Mouse (Mus musculus): ENCODE data around the gene Bcl2l15. TPM values are rescaled to one million over a fixed set of nuclear protein-coding genes. Genes with fewer than 3 reads are reported as not detected.
"Not testable (repeated sequence)": the region's sequence is repeated elsewhere in the genome, so short reads cannot be mapped to it uniquely, and the experiment has no call there.

Bcl2l15 gene
- total RNA-seq, 2 experiments from 2014 or later, result 0.22 to 0.76 TPM

DNA sequence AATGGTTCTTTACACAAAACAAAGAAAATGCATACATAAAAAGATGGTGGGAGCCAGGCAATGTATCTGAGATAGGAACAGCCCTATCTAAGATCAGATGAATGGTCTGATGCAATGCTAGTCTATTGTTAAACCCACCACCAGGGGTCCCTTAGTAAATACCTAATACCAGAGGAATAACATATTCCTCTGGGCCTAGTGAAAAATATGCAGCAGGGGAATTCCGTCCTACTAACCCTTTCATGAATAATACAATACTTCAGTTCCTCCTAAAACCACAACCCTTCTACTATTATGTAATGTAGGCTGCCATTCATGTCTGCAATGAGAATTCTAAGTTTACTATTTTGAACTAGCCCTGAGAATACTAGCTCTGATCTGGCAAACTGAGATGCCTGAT, 1.7 kb upstream of the Bcl2l15 start:
- ATAC-seq (ENCODE audit: poor library complexity, severe bottlenecking), result peak; percentile 28; the same call in 1 of the 2 replicates

DNA sequence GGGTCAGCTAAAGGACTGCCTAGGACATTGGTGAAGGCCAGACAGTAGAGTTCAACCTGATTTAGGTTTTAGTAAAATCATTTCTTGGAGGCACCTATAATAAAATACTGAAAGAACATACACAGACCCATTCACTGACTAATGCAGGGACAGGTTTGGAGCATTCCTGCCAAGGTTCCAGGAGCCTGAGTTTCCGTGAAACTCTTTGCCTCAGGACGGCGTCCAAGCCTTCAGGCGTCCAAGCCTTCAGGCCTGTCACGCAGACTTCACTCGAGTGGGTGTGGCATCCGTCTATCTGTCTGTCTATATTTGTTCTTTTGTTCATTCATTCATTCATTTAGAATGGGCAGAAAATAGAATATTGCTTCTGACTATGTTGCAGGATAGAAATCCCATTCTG, 1.3 kb upstream of the Bcl2l15 start:
- ATAC-seq (ENCODE audit: poor library complexity, severe bottlenecking), result no peak

DNA sequence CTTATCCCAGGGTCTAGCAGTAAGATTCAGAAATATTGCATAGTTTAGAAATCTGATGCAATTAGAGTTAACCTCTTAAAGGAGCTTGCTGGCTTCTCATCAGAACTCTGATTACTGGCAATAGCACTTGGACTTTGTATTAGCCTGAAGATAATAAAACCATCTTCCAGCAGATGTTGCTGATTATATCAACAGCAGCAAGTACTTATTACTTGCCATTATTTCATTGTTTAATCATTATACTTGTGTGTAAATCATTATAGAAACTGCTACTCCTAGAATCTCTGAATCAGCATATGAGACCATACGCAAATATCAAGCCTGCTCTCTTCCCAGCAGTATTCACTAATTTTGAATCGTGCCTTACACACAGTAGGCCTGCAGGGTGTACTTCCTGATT, 1.6 kb downstream of the Bcl2l15 start:
- no peak for ATAC-seq (ENCODE audit: poor library complexity, severe bottlenecking)

DNA sequence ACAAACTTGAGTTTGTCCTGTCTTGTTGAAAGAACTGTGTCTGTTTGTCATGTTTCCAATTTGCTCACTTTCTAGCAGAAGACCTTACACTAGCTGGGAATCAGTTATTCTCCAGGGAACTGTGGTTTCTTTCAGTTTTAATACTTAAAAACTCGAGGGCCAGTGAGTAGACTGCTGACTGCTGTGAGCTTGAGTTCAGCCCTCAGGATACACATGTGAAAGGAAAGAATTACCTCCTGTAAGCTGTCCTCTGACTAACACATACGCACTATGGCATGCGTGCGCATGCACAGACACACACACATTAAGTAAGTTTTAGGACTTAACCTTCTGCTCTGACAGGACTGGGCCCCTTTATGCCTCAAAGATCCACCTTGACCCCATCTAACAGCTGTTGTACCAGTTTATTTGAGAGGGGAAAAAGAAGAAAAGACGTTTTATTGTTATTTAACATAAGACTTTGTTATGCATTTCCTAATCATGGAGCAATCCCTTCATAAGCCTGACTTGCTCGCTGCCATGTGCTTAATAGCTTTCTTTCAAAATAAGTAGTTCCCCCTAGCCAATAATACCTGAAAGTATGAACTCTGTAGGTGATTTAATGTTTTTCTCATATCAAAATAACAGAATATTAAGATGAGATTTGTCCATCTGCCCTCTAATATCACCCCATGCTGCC, 3.0 kb downstream of the Bcl2l15 start:
- no peak for ATAC-seq (ENCODE audit: poor library complexity, severe bottlenecking)

DNA sequence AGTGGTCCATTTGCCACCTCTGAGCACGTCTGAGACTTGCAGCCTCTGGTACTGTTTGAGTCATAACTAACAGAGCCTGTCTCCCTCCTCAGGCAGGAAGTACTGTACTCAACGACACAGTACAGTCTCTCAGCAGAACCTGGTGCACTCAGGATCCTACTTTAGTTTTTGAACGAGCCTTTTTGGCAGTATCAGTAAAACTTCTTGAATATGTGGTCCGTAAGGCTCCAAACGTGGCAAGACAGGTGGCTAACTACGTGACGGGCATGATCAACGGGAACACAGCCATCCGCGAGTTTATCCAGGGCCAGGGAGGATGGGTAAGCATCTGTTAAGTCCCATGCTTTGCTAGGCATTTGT, 3.5 kb downstream of the Bcl2l15 start:
- 0 out of 2 replicates have a peak, but pooled peaks have one; percentile 45 for ATAC-seq (ENCODE audit: poor library complexity, severe bottlenecking)

DNA sequence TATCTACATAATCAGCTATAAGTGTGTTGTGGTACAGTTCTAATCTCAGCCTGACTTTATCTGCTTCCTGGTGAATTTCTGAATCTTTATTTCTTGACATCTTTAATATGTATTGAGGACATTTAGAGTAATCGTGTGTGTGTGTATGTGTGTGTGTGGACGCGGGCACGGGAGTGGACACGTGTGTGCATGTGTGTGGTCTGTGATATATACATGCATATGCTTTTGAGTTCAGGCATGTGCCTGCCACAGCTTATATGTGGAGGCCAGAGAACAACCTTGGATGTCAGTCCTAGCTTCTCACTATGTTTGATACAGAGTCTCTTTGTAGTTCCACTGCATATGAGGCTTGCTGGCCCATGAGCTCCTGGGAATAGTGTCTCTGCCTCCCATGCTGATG, 4.1 kb downstream of the Bcl2l15 start:
- no peak for ATAC-seq (ENCODE audit: poor library complexity, severe bottlenecking)

DNA sequence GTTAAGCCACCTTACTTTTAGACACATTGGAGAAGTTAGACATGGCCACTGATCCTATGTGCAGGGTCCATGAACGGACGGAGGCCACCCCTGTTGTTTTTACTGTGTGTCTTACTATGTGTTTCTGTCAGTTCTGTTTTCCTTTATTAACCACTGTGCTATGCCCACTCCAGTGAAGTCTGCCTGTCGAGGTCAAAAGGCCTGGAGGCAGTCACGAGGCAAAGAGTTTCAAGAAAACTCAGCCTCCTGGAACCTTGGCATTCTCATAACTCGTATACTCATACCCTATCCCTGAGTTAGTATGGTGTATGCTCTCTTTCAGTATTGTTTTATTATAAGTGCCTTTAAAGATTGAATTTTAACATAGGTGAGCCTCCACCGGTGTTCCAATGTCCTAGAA, 7.3 kb downstream of the Bcl2l15 start:
- ATAC-seq (ENCODE audit: poor library complexity, severe bottlenecking), result no peak

DNA sequence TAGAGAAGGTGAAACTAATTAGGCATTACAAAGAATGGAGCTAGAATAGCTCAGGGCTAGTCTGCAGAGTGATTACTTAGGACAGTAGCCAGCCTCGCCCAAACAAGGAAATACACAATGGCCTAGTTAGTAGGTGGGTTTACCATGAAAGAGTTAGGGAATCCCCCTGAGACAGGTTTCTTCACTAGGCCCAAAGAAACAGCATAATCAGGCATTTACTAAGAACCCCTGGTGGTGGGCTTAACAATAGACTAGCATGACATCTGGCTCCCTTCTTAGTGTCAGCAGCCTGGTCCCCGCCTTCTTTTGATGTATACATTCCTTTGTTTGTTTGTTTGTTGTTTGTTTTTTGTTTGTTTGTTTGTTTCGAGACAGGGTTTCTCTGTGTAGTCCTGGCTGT, 7.8 kb downstream of the Bcl2l15 start:
- not testable (repeated sequence) for ATAC-seq (ENCODE audit: poor library complexity, severe bottlenecking)

DNA sequence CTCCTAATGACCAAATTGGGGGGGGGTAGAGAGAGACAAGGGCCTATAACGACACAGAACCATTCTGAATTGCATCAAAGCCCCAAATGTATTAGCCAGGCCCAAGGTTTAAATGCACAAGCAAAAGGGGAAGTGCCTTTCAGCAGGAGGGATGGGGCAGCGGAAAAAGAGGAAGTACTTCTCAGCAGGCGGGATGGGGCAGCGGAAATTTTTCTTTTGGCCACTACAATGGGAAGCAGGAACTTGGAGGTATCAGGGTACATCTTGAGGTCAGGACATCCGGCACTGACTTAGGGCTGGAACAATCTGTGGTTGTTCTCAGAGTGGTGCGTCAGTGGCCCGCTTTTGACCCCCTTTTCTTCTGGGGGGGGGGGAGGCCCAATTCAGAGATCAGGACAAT, 8.5 kb downstream of the Bcl2l15 start:
- ATAC-seq (ENCODE audit: poor library complexity, severe bottlenecking), result not testable (repeated sequence)

DNA sequence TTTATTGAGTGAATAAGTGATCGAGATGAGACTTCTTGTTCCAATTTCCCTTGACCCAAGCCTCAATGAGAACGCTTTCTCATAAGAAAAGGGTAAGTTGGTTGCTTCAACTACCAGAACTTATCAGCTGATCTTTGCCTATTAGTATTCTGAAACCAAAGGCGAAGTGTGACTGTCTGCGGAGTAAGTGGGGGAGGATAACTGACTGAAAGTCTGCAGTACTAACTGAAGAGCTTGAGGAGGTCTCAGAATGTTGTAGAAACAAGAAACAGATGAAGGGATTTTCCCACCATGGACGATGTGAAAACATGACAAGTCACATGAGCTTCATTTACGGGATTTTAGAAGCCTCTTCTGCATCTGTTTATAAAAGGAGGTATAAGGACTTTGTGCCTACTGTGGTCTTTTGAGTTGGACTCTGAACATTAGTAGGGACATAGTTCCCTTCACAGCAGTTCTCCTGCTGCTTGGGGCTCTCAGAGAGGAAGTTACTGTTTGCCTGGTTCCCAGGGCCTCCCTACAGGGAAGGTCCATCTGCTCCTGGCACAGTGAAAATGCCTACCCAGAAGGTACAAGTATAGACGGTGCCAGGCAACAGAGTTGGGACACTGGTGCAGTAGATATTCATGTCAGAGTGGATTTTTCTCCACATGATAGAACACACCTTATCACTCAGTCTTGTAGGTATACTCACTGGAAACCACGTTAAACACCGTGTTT, 18.4 kb downstream of the Bcl2l15 start:
- ATAC-seq (ENCODE audit: poor library complexity, severe bottlenecking), result no peak

DNA sequence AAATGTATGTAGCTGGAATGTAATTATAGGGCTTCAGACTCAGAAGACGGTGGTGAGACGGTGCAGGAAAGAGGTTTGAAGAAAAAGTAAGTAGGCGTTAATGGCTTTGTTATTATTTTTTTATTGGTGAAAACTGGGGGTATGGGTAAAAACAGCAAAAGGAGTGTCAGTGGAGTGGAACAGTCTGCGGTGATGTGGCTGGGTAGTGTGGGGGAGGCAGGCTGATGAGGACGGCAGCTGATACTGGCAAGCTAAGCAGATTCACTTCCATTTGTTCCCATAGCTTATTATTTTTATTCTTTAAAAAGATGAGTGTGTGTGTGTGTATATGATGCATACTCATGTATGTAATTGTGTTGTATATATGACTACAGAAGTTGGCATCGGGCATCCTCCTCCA, 19.1 kb downstream of the Bcl2l15 start:
- no peak for ATAC-seq (ENCODE audit: poor library complexity, severe bottlenecking)

DNA sequence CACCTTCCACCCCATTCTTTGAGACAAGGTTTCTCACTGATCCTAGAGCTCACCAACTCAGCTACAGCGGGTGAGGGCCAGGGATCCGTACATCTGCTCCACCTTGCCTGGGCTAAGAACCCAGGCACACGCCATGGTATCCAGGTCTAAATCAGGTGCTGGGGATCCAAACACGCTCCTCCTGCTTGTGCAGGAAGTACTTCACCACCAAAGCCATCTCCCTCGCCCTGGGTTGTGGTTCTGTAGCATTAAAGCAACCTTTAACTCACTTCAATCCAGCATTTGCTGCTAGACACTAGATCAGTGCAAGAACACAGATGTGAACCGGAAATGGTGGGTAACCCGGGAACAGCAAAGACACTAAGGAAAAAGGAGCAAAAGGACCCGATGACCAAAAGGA, 19.5 kb downstream of the Bcl2l15 start:
- no peak for ATAC-seq (ENCODE audit: poor library complexity, severe bottlenecking)

DNA sequence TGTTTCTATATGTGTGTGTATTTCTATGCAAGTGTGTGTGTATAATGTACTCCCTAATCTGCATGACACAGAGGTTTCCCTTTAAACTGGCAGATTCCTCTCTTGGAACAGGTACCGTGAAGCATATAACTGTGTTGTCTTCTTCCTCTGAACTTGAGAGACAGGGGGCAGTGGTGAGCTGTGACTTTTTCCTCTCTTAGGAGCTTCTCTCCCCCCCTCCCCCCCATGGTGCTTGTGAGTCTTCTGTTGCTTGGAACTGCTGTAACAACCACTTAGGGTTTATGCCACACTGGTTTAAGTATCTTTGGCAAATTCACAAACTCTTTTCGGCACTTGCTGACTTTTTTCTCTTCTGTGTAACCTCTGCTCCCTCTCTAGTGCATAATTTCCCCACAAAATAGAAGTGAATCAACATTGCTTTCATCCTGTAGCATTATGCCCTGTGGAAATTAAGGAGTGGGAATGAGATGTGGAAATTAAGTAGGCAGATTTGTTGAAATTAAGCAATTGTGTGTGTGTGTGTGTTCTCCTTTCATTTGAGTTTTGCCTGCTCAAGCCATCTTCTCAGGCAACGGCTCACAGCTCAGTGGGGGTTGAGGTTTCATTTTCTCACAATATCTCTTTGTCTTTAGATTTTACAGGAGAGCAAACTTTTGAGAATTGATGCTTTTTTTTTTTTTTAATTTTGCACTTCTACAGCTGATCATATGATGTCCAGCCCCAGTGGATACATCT, 20.3 kb downstream of the Bcl2l15 start:
- peak; percentile 84 for ATAC-seq (ENCODE audit: poor library complexity, severe bottlenecking)

DNA sequence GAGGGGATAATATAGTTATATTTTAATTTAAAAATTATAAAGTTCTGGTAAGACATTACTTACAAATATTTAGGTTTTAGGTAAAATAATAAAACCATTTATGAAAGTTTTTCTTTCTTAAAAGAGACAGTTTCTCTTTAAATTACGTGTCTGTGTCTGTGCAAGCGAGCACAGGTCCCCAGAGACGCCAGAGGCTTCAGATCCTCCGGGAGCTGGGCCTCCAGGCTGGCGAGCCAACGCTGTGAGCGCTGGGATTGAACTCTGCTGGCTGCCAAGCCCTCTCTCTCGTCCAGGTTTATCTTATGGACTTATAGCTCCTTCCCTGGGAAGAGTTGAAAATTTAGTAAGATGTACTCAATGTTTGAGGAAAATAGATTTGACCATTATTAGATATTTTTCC, 21.4 kb downstream of the Bcl2l15 start:
- ATAC-seq (ENCODE audit: poor library complexity, severe bottlenecking), result no peak

DNA sequence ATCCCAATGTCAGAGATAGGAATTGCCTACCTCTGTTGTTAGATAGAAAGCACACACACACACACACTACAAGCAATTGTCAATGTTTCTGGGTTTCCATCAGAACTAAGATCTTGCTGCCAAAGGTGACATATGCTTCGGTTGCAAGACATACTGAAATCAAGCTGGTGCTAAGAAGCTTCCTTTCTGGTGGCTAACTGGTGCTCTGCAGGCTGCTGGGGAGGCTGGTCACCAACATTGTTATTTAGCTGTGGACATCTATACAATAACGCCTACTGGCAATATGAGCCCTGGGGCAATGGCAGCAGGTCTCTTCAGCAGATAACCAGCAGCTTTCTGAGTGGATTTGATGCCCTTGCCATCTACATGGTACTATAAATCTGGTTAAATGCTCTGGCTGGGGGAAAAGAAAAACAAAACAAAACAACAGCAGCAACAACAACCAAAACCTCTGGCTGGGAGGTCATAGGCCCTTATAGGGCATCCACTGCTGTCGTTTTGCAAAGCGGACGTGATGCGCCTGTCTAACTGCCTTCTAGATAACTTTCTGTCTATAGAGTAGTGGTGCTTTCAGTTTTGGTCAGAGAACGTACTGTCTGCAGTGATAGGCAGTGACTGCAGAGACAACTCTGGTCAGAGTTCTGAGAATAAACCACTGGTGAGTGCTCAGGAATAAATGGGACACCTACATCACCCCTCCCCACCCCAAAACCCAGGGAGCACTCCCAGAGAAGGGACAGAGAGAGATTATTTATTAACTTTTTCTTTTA, 24.8 kb downstream of the Bcl2l15 start:
- no peak; the same call in 1 of the 2 replicates for ATAC-seq (ENCODE audit: poor library complexity, severe bottlenecking)

DNA sequence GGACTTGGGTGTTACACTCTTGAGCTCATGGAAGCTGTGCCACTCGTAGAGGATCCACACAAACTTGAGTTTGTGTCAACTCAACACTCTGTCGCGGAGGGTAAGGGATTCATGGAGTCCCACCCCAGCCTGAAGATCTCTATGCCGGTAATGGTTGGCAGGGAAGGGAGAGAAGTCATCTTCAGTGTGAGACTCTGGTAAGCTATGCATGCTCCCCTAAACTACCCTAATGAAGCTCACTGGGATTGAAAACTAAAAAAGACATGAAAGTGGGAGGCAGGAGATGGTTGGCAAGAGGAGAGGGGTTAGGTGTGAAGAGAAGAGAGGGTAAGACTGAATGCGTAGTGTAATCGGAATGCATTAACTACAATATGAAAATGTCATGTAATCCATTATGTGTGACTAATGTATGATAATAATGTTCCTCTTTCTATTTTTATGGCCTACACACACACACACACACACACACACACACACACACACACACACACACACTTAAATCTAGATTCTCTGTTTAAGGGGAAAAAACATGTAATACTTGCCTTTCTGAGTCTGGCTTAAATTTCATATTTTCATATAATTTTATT, 25.7 kb downstream of the Bcl2l15 start:
- ATAC-seq (ENCODE audit: poor library complexity, severe bottlenecking), result no peak

DNA sequence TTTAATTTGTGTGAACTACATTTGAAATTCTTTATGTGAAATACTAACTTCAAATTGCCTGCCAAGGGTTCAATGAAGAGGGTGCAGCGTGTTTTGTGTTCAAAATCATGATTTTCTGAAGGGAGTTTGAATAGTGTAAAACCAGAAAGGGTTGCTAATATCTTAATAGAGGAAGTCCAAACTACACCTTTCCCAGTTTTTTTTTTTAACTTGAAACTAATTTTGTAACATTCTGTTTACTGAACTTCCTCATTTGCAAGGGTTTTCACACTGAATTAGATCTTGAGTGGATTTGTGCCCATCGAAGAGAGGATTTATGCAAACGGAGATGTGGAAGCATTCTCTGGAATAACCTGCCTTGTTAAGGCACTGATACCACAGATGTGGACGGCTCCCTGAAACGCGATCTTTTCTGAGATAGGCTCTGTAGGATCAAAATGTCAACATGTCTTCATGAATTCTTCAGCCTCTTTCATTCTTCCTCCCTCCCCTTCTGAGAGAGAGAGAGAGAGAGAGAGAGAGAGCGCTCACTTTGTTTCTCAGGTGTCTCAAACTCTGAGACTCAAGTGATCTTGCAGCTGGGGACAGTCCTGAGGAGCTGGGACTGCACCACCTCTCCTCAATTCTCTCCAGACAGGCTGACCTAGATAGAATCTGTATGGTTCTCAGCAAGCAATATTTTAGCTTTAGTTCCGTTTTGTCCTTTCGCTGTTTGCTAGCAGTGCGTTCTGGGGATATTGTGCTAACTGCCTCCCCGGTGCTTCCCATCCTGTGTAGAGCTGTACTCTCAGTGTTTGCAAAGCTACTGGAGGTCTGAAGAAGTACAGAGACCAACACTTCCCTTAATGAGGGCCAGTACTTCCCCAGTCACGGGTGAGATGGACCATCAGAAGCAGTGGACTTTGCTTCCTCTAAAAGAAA, 26.7 kb downstream of the Bcl2l15 start, which contains the start of gene Ptpn22:
Ptpn22 (plus strand) TSS at position 915 of the 921 bp plus-strand sequence.
- peak; percentile 74 for ATAC-seq (ENCODE audit: poor library complexity, severe bottlenecking)

DNA sequence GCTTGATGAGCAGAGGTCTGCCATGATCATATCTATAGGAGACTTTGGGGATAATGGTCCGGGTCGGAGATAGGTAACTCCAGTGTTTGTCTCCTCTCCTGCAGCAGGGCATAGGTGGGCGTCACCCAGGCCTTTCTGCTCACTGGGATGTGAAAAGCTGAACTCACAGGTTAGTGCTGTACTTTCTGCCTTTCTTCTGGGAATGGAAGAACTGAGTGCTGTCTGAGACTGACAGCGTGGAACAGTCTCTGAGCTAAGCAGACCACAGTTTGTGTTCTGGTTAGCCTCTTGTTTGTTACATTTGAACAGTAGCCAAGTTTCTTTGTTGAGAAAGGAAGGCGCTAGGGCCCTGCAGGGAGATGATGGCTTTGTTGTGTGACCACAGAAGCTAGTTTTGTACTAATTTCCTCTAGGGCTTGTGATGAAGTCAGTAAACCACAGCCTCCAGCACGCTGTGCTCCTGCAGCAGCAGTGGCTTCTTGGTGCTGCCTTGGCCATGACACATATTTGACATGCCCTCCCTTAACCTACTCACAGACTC, 27.5 kb downstream of the Bcl2l15 start:
- ATAC-seq (ENCODE audit: poor library complexity, severe bottlenecking), result peak; percentile 80

DNA sequence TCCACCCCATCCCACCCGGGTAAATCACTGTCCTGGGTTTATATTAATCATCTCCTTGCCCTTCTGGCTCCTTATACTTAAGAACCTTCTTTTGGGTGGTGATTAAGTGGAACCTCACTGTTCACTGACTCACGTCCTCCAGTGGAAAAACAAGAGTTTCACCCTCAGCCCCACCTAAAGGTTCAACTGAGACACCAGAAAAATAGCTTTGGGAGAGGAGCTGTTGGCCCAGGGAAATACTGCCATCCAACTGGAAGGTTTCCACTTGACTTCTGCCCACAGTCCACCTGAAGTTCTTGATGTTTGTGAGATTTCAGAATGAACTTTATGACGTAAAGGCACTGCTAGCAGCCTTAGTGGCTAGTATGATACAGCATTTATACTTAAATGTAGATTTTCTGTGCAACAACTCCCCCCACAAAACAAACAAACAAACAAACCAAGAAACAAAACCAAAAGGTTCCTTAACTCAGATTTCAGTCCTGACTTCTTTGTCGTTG, 30.4 kb downstream of the Bcl2l15 start:
- ATAC-seq (ENCODE audit: poor library complexity, severe bottlenecking), result no peak
